Mouse (Mus musculus): ENCODE measurements around the gene Gstz1.
"Not testable (repeated sequence)": the region's sequence is repeated elsewhere in the genome, so short reads cannot be mapped to it uniquely, and the experiment has no call there.

The Gstz1 gene

GRCm38 (mm10) chr12:87146966-87147365 is at the start of gene Gstz1:
Gene Gstz1, plus strand, starts transcription at chr12:87147165.
- in situ Hi-C loops (cut with MboI, MseI), result no loop called here

GRCm38 (mm10) chr12:87100331-87100730 is 46.6 kb upstream of the Gstz1 start:
- in situ Hi-C loops (cut with MboI, MseI), result no loop called here

- in situ Hi-C loops (cut with MboI, MseI), result no loop called here
Observed at GRCm38 (mm10) chr12:87102165-87102631, 44.8 kb upstream of the Gstz1 start, which contains the start of gene Ngb. Gene Ngb, minus strand, starts transcription at chr12:87102539.

- in situ Hi-C loops (cut with MboI, MseI), result no loop called here
Observed at GRCm38 (mm10) chr12:87103471-87103870, 43.5 kb upstream of the Gstz1 start.

- in situ Hi-C loops (cut with MboI, MseI), result no loop called here
Observed at GRCm38 (mm10) chr12:87104796-87105195, 42.2 kb upstream of the Gstz1 start.

- in situ Hi-C loops (cut with MboI, MseI), result no loop called here
Observed at GRCm38 (mm10) chr12:87107357-87107977, 39.5 kb upstream of the Gstz1 start.

- in situ Hi-C loops (cut with MboI, MseI), result no loop called here
Observed at GRCm38 (mm10) chr12:87121918-87122589, 24.9 kb upstream of the Gstz1 start.

GRCm38 (mm10) chr12:87127256-87127655 is 19.7 kb upstream of the Gstz1 start:
- in situ Hi-C loops (cut with MboI, MseI), result no loop called here

- in situ Hi-C loops (cut with MboI, MseI), result no loop called here
Observed at GRCm38 (mm10) chr12:87130224-87130623, 16.7 kb upstream of the Gstz1 start.

- in situ Hi-C loops (cut with MboI, MseI), result no loop called here
Observed at GRCm38 (mm10) chr12:87131181-87131580, 15.8 kb upstream of the Gstz1 start.

GRCm38 (mm10) chr12:87131619-87132018 is 15.3 kb upstream of the Gstz1 start:
- in situ Hi-C loops (cut with MboI, MseI), result no loop called here

- in situ Hi-C loops (cut with MboI, MseI), result no loop called here
Observed at GRCm38 (mm10) chr12:87132210-87132609, 14.8 kb upstream of the Gstz1 start.

- in situ Hi-C loops (cut with MboI, MseI), result no loop called here
Observed at GRCm38 (mm10) chr12:87132784-87133183, 14.2 kb upstream of the Gstz1 start.

GRCm38 (mm10) chr12:87137439-87138341 is 9.3 kb upstream of the Gstz1 start:
- in situ Hi-C loops (cut with MboI, MseI), result loop anchor here in 1 of 2 experiments (5.0 kb wide), 1 partner anchor 105 kb away; no protein-coding TSS in a partner anchor

GRCm38 (mm10) chr12:87138342-87138701 is 8.6 kb upstream of the Gstz1 start:
- in situ Hi-C loops (cut with MboI, MseI), result loop anchor here in 1 of 2 experiments (5.0 kb wide), 1 partner anchor 104 kb away; no protein-coding TSS in a partner anchor

- in situ Hi-C loops (cut with MboI, MseI), result loop anchor here in 1 of 2 experiments (5.0 kb wide), 1 partner anchor 104 kb away; no protein-coding TSS in a partner anchor
Observed at GRCm38 (mm10) chr12:87138768-87139167, 8.2 kb upstream of the Gstz1 start.

GRCm38 (mm10) chr12:87142156-87142555 is 4.8 kb upstream of the Gstz1 start:
- in situ Hi-C loops (cut with MboI, MseI), result no loop called here

- in situ Hi-C loops (cut with MboI, MseI), result no loop called here
Observed at GRCm38 (mm10) chr12:87147395-87148089, 577 bp downstream of the Gstz1 start, which contains the start of gene Pomt2. Gene Pomt2, minus strand, starts transcription at chr12:87147968.

- in situ Hi-C loops (cut with MboI, MseI), result no loop called here
Observed at GRCm38 (mm10) chr12:87148136-87148535, 1.2 kb downstream of the Gstz1 start.

- in situ Hi-C loops (cut with MboI, MseI), result no loop called here
Observed at GRCm38 (mm10) chr12:87149471-87149870, 2.5 kb downstream of the Gstz1 start.

GRCm38 (mm10) chr12:87154448-87154847 is 7.5 kb downstream of the Gstz1 start:
- in situ Hi-C loops (cut with MboI, MseI), result not testable (repeated sequence)
